Mouse (Mus musculus): ENCODE measurements around the gene Med23.

DNA sequence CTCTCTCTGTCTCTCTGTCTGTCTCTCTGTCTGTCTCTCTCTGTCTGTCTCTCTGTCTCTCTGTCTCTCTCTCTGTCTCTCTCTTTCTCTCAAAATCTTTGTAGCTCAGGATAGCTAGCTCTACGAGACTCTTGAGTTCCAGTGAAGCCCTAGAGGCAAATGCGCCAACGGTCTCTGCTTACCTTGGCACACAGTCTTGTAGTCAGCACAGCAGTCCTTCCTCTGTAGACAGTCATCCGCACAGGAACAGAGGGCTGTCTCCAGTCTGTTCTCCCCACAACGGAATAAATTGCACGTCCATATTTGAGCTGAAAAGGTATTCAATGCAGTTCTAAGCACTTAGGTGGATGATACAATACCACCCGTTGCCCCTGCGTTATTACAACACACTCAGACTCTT lies 45.2 kb upstream of the Med23 start:
- no peak for TF ChIP-seq CTCF (IDR thresholded peaks at IDR 0.05; ENCODE audit: borderline replicate concordance, insufficient read depth, low read length)
- TF ChIP-seq POLR2A (IDR thresholded peaks at IDR 0.05; ENCODE audit: low read depth, low read length), result no peak

Data from embryonic fibroblast, embryonic 13.5 days (primary cell).